Mouse (Mus musculus): ENCODE results near the gene Fmnl2. TPM values are rescaled to one million over a fixed set of nuclear protein-coding genes. Genes with fewer than 3 reads are reported as not detected.

Gene Fmnl2
- polyA plus RNA-seq, 1 experiment: not detected

DNA sequence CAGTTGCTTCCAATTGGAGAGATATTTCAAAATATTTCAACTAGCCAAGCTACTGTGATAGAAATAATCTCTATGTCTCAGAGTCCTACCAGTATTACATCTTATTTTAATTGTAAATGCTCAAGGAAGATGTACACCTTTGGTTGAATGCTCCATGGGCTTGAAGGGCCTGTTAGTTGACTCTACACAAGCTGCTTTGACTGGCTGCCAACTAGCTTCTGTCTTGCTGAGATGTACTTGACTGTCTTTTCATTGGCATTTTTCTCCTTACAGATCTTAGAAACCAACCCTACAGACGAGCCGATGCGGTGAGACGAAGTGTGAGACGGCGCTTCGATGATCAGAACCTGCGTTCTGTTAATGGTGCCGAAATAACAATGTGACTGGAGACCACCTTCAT is 273.9 kb downstream of the Fmnl2 start:
- H3K9me3 ChIP-seq: no peaks in the 10 kb centered on the region
- H3K36me3 ChIP-seq (replicated peaks; ENCODE audit: low read length): peaks cover 24% of the 10 kb centered on the region
- TF ChIP-seq GATA1 (IDR thresholded peaks at IDR 0.05; ENCODE audit: borderline replicate concordance, low read length): no peak
- H3K4me3 ChIP-seq (replicated peaks): no peak overlapping the region
- no peaks in the 10 kb centered on the region for H3K27me3 ChIP-seq (replicated peaks)
- H3K4me1 ChIP-seq: peaks cover 5% of the 10 kb centered on the region; the same call in 1 of the 2 replicates

- Histone ChIP-seq H3K4me3 (replicated peaks) (no peak overlapping the region), H3K9me3 (no peaks in the 10 kb centered on the region), H3K27me3 (replicated peaks) (no peaks in the 10 kb centered on the region), H3K36me3 (replicated peaks; ENCODE audit: low read length) (peaks cover 93% of the 10 kb centered on the region), H3K4me1 (peaks cover 4% of the 10 kb centered on the region; the same call in 1 of the 2 replicates)
- TF ChIP-seq GATA1 (IDR thresholded peaks at IDR 0.05; ENCODE audit: borderline replicate concordance, low read length) (no peak), FLI1 (IDR thresholded peaks at IDR 0.05; ENCODE audit: low read length) (no peak)
Observed at GRCm38 (mm10) chr2:53146852-53147251, 289.2 kb downstream of the Fmnl2 start.

- TF ChIP-seq FLI1 (IDR thresholded peaks at IDR 0.05; ENCODE audit: low read length) (no peak), GATA1 (IDR thresholded peaks at IDR 0.05; ENCODE audit: borderline replicate concordance, low read length) (no peak)
- Histone ChIP-seq H3K27me3 (replicated peaks) (no peaks in the 10 kb centered on the region), H3K4me1 (peaks cover 9% of the 10 kb centered on the region; the same call in 1 of the 2 replicates), H3K4me3 (replicated peaks) (no peak overlapping the region), H3K9me3 (no peaks in the 10 kb centered on the region), H3K36me3 (replicated peaks; ENCODE audit: low read length) (peaks cover 49% of the 10 kb centered on the region)
Observed at GRCm38 (mm10) chr2:53173966-53174365, 316.3 kb downstream of the Fmnl2 start.

DNA sequence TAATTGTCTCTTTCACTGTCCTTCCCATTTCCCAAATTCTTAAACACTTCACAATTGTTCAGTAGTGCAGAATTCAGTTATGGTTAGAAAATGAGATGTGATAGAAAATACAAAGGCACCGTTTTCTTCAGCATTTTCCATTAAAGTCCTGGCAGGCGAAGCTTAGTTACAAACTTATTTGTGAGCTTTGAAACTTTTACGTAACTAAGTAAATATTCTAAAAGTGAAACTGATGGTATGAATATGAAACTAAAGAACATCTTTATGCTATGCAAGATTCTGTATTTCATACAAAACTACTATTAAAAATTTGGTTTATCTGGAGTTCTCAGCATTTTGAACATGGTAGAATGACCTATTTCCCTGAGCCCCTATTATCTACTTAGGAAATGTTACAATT is 321.3 kb downstream of the Fmnl2 start:
- Histone ChIP-seq H3K4me3 (replicated peaks) (no peak overlapping the region), H3K27me3 (replicated peaks) (no peaks in the 10 kb centered on the region), H3K36me3 (replicated peaks; ENCODE audit: low read length) (peaks cover 38% of the 10 kb centered on the region), H3K9me3 (no peaks in the 10 kb centered on the region), H3K4me1 (peaks cover 33% of the 10 kb centered on the region)
- TF ChIP-seq GATA1 (IDR thresholded peaks at IDR 0.05; ENCODE audit: borderline replicate concordance, low read length): no peak

GRCm38 (mm10) chr2:53179876-53180275 is 322.2 kb downstream of the Fmnl2 start:
- TF ChIP-seq GATA1 (IDR thresholded peaks at IDR 0.05; ENCODE audit: borderline replicate concordance, low read length) (no peak), FLI1 (IDR thresholded peaks at IDR 0.05; ENCODE audit: low read length) (no peak)
- no peaks in the 10 kb centered on the region for H3K27me3 ChIP-seq (replicated peaks)
- no peaks in the 10 kb centered on the region for H3K9me3 ChIP-seq
- no peak overlapping the region for H3K4me3 ChIP-seq (replicated peaks)
- H3K36me3 ChIP-seq (replicated peaks; ENCODE audit: low read length): peaks cover 40% of the 10 kb centered on the region
- H3K4me1 ChIP-seq: peaks cover 28% of the 10 kb centered on the region

Other genes starting within 250 kb of the Fmnl2 start
- 0.07 TPM in 1 of 2 replicates, not detected in the other for gene Cacnb4, start 181.0 kb upstream of the Fmnl2 start, polyA plus RNA-seq (2012; ENCODE audit: insufficient read depth, low replicate concordance)
- 0.57 and 6.2 TPM in 2 replicates for gene Stam2, start 115.6 kb upstream of the Fmnl2 start, polyA plus RNA-seq (2012; ENCODE audit: insufficient read depth, low replicate concordance)